Mouse (Mus musculus) CD4-positive, CD25-positive, alpha-beta regulatory T cell, adult 4 months (primary cell): ENCODE data around the gene Sema3b. TPM values are rescaled to one million over a fixed set of nuclear protein-coding genes. Genes with fewer than 3 reads are reported as not detected.
"Not testable (repeated sequence)": the region's sequence is repeated elsewhere in the genome, so short reads cannot be mapped to it uniquely, and the experiment has no call there.

Source experiments
- ATAC-seq: one replicate; pipeline ENCODE4 v1.8.0; 2017
- polyA plus RNA-seq, 2 experiments: library from polyadenylated mRNA; unstranded; fragments of 100-300 nt; shearing (Covaris generic); gene quantifications; one replicate each; pipeline ENCODE4 v1.2.1; 2017

Gene Sema3b
- polyA plus RNA-seq, 2 experiments from 2014 or later: not detected

- peak; percentile 5 for ATAC-seq
Observed at GRCm38 (mm10) chr9:107587833-107588639, 21.0 kb downstream of the Sema3b start.

DNA sequence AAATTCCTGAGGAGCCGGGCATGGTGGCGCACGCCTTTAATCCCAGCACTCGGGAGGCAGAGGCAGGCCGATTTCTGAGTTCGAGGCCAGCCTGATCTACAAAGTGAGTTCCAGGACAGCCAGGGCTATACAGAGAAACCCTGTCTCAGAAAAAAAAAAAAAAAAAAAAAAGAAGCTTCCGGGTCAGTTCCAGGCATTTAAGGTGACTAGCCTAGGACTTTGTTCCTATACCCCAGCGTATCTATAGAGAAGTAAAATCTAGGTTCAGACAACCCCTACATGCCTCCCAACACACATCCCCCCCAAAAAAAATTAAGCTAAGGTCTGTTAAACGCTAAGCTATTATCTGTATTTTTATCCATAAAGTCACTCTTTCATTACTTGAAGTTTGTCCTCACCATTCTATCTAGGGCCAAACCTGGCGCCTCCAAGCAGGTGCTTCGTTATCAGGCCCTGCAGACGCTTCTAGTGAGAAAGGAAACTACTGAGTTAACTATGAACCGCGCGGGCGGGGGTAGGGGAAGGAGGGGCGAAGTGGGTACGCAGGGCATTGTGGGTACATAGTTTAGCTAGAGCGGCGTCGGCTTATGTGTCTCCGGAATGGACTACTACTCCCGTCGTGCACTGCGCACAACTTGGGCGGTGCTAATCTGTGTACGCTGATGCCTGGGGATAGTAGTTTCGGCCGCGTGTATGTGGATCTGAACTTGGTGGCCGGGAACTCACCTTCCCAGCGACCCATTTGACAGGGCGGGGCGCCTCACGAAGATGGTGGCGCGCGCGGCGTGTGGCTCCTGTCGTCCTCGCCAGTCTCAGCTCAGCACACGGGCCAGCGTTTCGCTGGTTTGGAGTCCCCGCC, 21.8 kb downstream of the Sema3b start, which contains the start of gene Ifrd2:
TSS of gene Ifrd2 (plus strand) at position 669 of the 859 bp plus-strand sequence.
- peak; percentile 99 for ATAC-seq

GRCm38 (mm10) chr9:107586504-107586903, 22.5 kb downstream of the Sema3b start:
- ATAC-seq: no peak

- no peak for ATAC-seq
Observed at GRCm38 (mm10) chr9:107583174-107583573, 25.9 kb downstream of the Sema3b start.

DNA sequence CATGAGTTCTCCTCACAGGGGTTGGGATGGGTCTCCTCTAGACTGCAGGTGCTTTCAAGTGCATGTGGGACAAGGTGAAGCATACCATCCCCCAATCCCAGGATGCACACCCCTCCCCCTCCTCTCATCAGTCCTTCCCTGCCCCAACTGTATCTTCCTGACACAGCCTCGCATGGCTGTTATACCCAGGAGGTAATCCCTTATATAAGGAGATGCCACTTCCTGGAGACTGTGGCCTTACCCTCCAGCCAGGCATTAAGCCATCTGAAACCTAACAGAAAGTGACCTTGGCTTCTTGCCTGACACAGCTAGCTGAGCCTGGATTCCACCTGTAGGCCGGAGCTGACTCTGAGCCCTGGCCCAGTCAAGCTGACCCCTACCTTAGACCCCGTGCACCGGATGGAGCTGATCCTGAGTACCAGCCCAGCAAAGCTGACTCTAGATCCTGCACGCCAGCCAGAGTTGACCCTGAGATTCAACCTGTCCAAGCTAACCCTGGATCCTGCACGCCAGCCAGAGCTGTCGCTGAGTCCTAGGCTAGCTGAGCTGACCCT, 26.4 kb downstream of the Sema3b start:
- no peak for ATAC-seq

GRCm38 (mm10) chr9:107581584-107581983, 27.4 kb downstream of the Sema3b start:
- no peak for ATAC-seq

GRCm38 (mm10) chr9:107580501-107581317, 28.3 kb downstream of the Sema3b start, which contains the start of gene Hyal3:
Hyal3 (plus strand) TSS chr9:107580818.
- ATAC-seq: peak; percentile 96

DNA sequence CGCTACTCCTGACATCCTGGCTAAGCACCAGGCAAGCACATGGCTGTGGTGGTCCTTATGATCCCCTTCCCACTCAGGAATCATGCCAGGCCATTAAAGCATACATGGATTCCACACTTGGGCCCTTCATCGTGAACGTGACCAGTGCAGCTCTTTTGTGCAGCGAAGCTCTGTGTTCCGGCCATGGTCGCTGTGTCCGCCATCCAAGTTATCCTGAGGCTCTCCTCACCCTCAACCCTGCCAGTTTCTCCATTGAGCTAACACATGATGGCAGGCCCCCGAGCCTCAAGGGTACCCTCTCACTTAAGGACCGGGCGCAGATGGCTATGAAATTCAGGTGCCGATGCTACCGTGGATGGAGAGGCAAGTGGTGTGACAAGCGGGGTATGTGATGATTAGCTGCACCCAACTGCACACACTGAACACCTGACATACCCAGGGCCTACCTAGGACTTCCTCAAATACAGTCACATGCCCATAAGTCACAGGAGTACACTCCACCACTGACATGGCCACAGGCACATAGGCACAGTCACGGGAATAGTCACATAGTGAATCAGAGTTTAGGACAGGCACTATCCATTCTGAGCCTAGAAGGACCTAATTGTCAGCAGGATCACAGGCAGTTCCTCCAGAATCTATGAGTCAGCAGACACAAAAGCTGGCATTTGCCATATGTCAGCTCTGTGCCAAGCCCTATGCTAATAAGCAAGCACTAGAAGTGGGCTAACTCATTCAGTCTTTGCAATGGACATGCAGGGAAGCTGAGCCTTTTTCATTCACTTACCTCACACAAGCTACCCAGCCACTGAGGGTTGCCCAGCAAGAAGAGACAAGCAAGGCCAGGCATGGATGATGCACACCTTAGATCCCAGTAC, 29.8 kb downstream of the Sema3b start:
- ATAC-seq: no peak

DNA sequence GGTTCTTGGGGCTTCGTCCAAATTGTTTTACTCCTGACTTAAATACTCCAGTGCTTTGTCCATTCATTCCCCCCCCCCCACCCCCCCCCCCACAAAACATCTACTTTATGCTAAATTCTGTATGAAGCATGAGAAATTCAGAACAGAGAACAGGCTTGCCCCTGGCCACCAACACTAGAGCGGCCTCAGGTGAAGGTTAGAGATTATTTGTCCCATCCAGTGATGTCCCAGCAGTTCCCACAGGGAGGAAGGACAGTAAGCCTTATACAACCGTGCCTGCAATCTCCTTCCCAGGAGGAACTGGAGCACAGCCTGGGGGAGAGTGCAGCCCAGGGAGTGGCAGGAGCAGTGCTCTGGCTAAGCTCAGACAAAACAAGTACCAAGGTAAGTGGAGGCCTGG, 30.4 kb downstream of the Sema3b start, which contains the start of gene Naa80:
TSS of gene Naa80 (plus strand) at position 301 of the 400 bp plus-strand sequence.
- no peak for ATAC-seq

DNA sequence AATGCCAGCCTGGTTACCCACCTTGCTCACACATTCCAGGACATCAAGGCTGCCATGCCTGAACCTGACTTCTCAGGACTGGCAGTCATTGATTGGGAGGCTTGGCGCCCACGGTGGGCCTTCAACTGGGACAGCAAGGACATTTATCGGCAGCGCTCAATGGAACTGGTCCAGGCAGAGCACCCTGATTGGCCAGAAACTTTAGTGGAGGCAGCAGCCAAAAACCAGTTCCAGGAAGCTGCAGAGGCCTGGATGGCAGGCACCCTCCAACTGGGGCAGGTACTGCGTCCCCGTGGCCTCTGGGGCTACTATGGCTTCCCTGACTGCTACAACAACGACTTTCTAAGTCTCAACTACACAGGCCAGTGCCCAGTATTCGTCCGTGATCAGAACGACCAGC, 31.2 kb downstream of the Sema3b start:
- no peak for ATAC-seq

GRCm38 (mm10) chr9:107576357-107577107, 32.5 kb downstream of the Sema3b start, which contains the start of gene Hyal1:
Hyal1 (plus strand) TSS chr9:107576927.
- ATAC-seq: no peak

DNA sequence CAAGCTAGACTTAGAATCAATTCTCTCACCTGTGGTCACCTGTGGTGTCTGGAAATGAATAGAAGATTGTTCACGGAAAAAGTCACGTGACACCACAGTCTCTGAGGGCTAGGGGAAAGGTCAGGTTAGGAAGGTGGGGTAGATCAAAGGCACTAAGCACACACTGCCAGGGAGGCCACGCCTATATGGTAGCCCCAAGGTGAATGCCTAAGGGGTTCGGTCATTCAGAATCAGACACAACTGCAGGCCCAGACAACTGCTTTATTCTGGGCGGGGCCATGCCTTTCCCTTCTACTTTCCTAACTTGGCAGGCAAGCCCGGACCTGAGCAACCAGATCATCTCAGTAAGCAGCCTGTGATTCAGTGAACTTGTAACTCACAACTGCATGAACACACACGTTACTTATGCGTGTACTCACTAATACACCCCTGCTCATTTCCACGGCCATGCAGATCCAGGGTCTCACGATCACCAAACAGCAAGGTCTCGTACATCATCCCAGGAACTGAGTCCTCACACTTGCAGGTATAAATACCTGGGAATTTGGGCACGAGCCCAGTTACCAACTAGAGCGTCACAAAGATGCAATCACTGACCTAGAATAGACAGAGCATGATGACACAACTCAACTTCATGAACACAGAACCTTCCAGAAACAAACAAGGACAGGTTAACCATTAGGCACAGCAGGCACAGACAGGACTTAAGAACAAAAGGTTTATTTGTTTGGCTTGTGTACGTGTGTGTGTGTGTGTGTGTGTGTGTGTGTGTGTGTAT, 33.3 kb downstream of the Sema3b start:
- no peak for ATAC-seq

- ATAC-seq: not testable (repeated sequence)
Observed at GRCm38 (mm10) chr9:107573774-107574173, 35.3 kb downstream of the Sema3b start.

DNA sequence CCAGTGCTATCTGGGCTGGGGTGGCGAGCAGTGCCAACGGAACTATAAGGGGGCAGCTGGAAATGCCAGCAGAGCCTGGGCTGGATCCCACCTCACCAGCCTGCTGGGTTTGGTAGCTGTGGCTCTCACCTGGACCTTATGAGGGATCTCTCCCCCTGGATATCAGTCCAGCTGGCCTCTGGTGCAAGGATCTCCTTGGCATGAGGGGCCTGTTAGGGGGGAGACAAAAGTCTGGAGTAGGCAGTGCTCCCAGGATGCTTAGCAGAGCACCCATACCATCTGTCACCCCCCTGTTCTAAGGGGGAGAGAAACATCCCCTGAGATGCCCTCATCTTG, 36.7 kb downstream of the Sema3b start:
- ATAC-seq: no peak

- no peak for ATAC-seq
Observed at GRCm38 (mm10) chr9:107571534-107572326, 37.3 kb downstream of the Sema3b start.

DNA sequence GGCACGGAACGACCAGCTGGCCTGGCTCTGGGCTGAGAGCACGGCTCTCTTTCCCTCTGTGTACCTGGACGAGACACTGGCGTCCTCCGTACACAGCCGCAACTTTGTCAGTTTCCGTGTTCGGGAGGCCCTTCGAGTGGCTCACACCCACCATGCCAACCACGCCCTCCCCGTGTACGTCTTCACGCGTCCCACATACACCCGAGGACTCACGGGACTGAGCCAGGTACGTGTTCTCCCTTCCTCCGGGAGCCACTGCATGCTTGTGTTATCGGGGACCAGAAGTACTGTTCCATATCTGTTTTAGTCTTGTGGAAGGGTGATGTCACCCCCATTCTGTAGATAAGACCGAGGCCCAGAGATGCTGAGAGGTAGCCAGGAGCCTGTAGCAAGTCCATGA, 38.2 kb downstream of the Sema3b start:
- ATAC-seq: no peak

GRCm38 (mm10) chr9:107570016-107570415, 39.0 kb downstream of the Sema3b start:
- ATAC-seq: no peak

DNA sequence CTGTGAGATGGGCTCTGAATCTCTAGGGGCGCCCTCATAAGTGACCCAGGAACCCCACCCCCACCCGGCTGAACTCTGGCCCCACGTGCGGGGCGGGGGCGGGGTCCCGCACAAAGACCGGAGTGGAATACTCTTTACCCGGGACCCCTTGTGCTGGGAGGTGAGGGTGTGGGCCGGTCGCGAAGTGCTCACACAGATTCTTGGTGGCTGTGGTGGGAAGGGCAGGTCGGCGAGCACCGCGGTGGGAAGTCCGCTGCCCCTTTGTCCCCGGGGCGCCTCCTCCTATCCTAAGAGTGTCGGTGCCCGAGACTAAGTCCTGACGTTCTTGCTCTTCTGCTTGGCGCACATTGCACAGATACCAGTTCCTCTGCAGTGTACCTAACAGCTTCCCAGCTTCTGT, 39.8 kb downstream of the Sema3b start:
- peak; percentile 5 for ATAC-seq
